Mouse (Mus musculus) 3T3-L1 (cell line): ENCODE measurements at regions not wholly inside any gene's neighbourhood (a gene's known extent, or its start where the extent isn't known, plus 50 kb on each side); places are given as distances from the start of the nearest gene placed in this dataset.

Source experiments
- DNase-seq: peaks from one replicate; pipeline ENCODE4 v3.0.0-alpha.2; 2015; ENCODE audit warnings: low read depth, low spot score

- DNase-seq: no peak
These were observed 87.1 kb upstream of the Tmem150c start for GRCm38 (mm10) chr5:100246709-100247108.

GRCm38 (mm10) chr5:100244811-100245210 is 85.2 kb upstream of the Tmem150c start:
- DNase-seq: no peak

- peak; percentile 16 for DNase-seq
These were observed 81.3 kb upstream of the Tmem150c start for GRCm38 (mm10) chr5:100240876-100241275.

- no peak for DNase-seq
These were observed 80.0 kb upstream of the Tmem150c start for GRCm38 (mm10) chr5:100239632-100240031.

- no peak for DNase-seq
These were observed 78.9 kb upstream of the Tmem150c start for GRCm38 (mm10) chr5:100238287-100239036.

GRCm38 (mm10) chr5:100237674-100238278 is 78.2 kb upstream of the Tmem150c start:
- DNase-seq: no peak

- DNase-seq: no peak
These were observed 76.7 kb upstream of the Tmem150c start for GRCm38 (mm10) chr5:100236277-100236676.

GRCm38 (mm10) chr5:100232076-100232475 is 72.5 kb upstream of the Tmem150c start:
- DNase-seq: no peak

GRCm38 (mm10) chr5:100231574-100231973 is 72.0 kb upstream of the Tmem150c start:
- no peak for DNase-seq

- no peak for DNase-seq
These were observed 70.4 kb upstream of the Tmem150c start for GRCm38 (mm10) chr5:100230038-100230437.

GRCm38 (mm10) chr5:100227888-100228287 is 68.3 kb upstream of the Tmem150c start:
- no peak for DNase-seq

GRCm38 (mm10) chr5:100226571-100227235 is 67.1 kb upstream of the Tmem150c start:
- no peak for DNase-seq

GRCm38 (mm10) chr5:100225491-100225890 is 65.9 kb upstream of the Tmem150c start:
- no peak for DNase-seq

- no peak for DNase-seq
These were observed 65.3 kb upstream of the Tmem150c start for GRCm38 (mm10) chr5:100224773-100225363.

- DNase-seq: no peak
These were observed 61.5 kb upstream of the Tmem150c start for GRCm38 (mm10) chr5:100221005-100221583.

- DNase-seq: no peak
These were observed 60.7 kb upstream of the Tmem150c start for GRCm38 (mm10) chr5:100220320-100220719.

GRCm38 (mm10) chr5:100218256-100218851 is 58.7 kb upstream of the Tmem150c start:
- DNase-seq: no peak

GRCm38 (mm10) chr5:100217178-100218035 is 57.8 kb upstream of the Tmem150c start:
- DNase-seq: no peak

GRCm38 (mm10) chr5:100213901-100214300 is 54.3 kb upstream of the Tmem150c start:
- DNase-seq: no peak

- DNase-seq: no peak
These were observed 51.1 kb upstream of the Tmem150c start for GRCm38 (mm10) chr5:100210708-100211107.
